Mouse (Mus musculus) CH12.LX (cell line): Measurements from ENCODE around the gene Tfap2a. TPM values are rescaled to one million over a fixed set of nuclear protein-coding genes. Genes with fewer than 3 reads are reported as not detected.

Experiments
- DNase-seq: peaks from one replicate; pipeline ENCODE4 v3.0.0-alpha.2; 2013; ENCODE audit errors: extremely low read depth
- H3K27ac ChIP-seq: 2 replicates; pipeline ENCODE4 v1.5.1; 2012; ENCODE audit warnings: low read depth, mild to moderate bottlenecking, control low read depth, moderate library complexity; ENCODE audit not compliant: insufficient read depth
- H3K27me3 ChIP-seq: replicated peaks from 2 replicates; pipeline ENCODE3; 2012; ENCODE audit warnings: inconsistent platforms
- H3K36me3 ChIP-seq, 2 experiments: replicated peaks in 1 of 2; 2 replicates each; pipeline versions ENCODE3 to v1.6.1; 2012; ENCODE audit warnings: inconsistent platforms in 1 of 2, low read length in 1 of 2, mild to moderate bottlenecking in 1 of 2, mixed read lengths in 1 of 2, moderate library complexity in 1 of 2; ENCODE audit not compliant: control insufficient read depth in 1 of 2, insufficient read depth in 1 of 2
- H3K4me1 ChIP-seq, 2 experiments: 2 replicates each; pipeline ENCODE4 v1.6.1; 2012; ENCODE audit warnings: inconsistent platforms in 1 of 2, moderate library complexity in 1 of 2; ENCODE audit not compliant: insufficient read depth in 2 of 2, control insufficient read depth in 1 of 2
- H3K4me2 ChIP-seq: 2 replicates; pipeline ENCODE4 v1.6.1; 2012; ENCODE audit warnings: low read depth, mild to moderate bottlenecking, control low read depth; ENCODE audit not compliant: poor library complexity, insufficient read depth, severe bottlenecking
- H3K4me3 ChIP-seq, 3 experiments: fragments of 150-350 bp in 1 of 3; sonication (generic) in 1 of 3; replicated peaks in 1 of 3; 2 replicates each; pipeline versions ENCODE3 to v1.5.1; 2011 to 2012; ENCODE audit warnings: low read depth in 2 of 3, low read length in 2 of 3, mild to moderate bottlenecking in 2 of 3, moderate library complexity in 2 of 3, control low read depth in 1 of 3, improper control_type of control experiment in 1 of 3, inconsistent platforms in 1 of 3, mixed read lengths in 1 of 3; ENCODE audit not compliant: poor library complexity in 1 of 3
- H3K79me2 ChIP-seq: replicated peaks from 2 replicates; pipeline ENCODE4 v1.6.1; 2012; ENCODE audit warnings: mild to moderate bottlenecking, moderate library complexity; ENCODE audit not compliant: control insufficient read depth, poor library complexity, insufficient read depth, severe bottlenecking; ENCODE audit errors: extremely low read depth
- H3K9ac ChIP-seq: 2 replicates; pipeline ENCODE4 v1.6.1; 2012; ENCODE audit warnings: low read depth, mild to moderate bottlenecking, control low read depth, moderate library complexity; ENCODE audit not compliant: insufficient read depth
- H3K9me3 ChIP-seq: replicated peaks from 2 replicates; pipeline ENCODE3; 2012; ENCODE audit warnings: low read length, inconsistent platforms, mixed read lengths
- BHLHE40 ChIP-seq: IDR thresholded peaks from 2 replicates; pipeline ENCODE4 v1.6.1; 2011; ENCODE audit warnings: mild to moderate bottlenecking, low read depth, low read length, improper control_type of control experiment
- CHD1 ChIP-seq: IDR thresholded peaks from 2 replicates; pipeline ENCODE4 v1.6.1; 2012; ENCODE audit warnings: low read depth, low read length, improper control_type of control experiment, inconsistent platforms
- CTCF ChIP-seq, 2 experiments: IDR thresholded peaks in 1 of 2; conservative IDR thresholded peaks in 1 of 2; 2 replicates each; pipeline ENCODE4 v1.5.1; 2011 to 2012; ENCODE audit warnings: low read depth in 2 of 2, low read length in 2 of 2, improper control_type of control experiment in 1 of 2, inconsistent platforms in 1 of 2, mild to moderate bottlenecking in 1 of 2, moderate library complexity in 1 of 2
- ELF1 ChIP-seq: IDR thresholded peaks from 2 replicates; pipeline ENCODE4 v1.6.1; 2014; ENCODE audit warnings: low read depth, mild to moderate bottlenecking, inconsistent platforms, low read length, improper control_type of control experiment
- EP300 ChIP-seq: IDR thresholded peaks from 2 replicates; pipeline ENCODE4 v1.6.1; 2011; ENCODE audit warnings: low read length, improper control_type of control experiment
- ETS1 ChIP-seq: conservative IDR thresholded peaks from 2 replicates; pipeline ENCODE4 v1.6.1; 2012; ENCODE audit warnings: low read depth, mild to moderate bottlenecking, inconsistent platforms, low read length, improper control_type of control experiment, moderate library complexity
- GABPA ChIP-seq: IDR thresholded peaks from 2 replicates; pipeline ENCODE4 v1.6.1; 2012; ENCODE audit warnings: low read depth, low read length, improper control_type of control experiment, inconsistent platforms; ENCODE audit not compliant: insufficient replicate concordance
- HCFC1 ChIP-seq: IDR thresholded peaks from 2 replicates; pipeline ENCODE4 v1.6.1; 2012; ENCODE audit warnings: low read depth, mild to moderate bottlenecking, inconsistent platforms, low read length, improper control_type of control experiment
- KAT2A ChIP-seq: IDR thresholded peaks from 2 replicates; pipeline ENCODE4 v1.6.1; 2012; ENCODE audit warnings: low read length, improper control_type of control experiment, inconsistent platforms; ENCODE audit not compliant: insufficient replicate concordance
- MAX ChIP-seq: IDR thresholded peaks from 2 replicates; pipeline ENCODE4 v1.6.1; 2011; ENCODE audit warnings: low read length, improper control_type of control experiment
- MAZ ChIP-seq: IDR thresholded peaks from 2 replicates; pipeline ENCODE4 v1.6.1; 2012; ENCODE audit warnings: low read depth, mild to moderate bottlenecking, inconsistent platforms, low read length, improper control_type of control experiment, moderate library complexity
- NELFE ChIP-seq: IDR thresholded peaks from 2 replicates; pipeline ENCODE4 v1.6.1; 2011; ENCODE audit warnings: low read depth, low read length, improper control_type of control experiment
- NRF1 ChIP-seq: IDR thresholded peaks from 2 replicates; pipeline ENCODE4 v1.6.1; 2014; ENCODE audit warnings: low read depth, mild to moderate bottlenecking, inconsistent platforms, low read length, improper control_type of control experiment, moderate library complexity
- PAX5 ChIP-seq: IDR thresholded peaks from 2 replicates; pipeline ENCODE4 v1.6.1; 2012; ENCODE audit warnings: low read length, inconsistent platforms, mixed read lengths
- RAD21 ChIP-seq: IDR thresholded peaks from 2 replicates; pipeline ENCODE4 v1.6.1; 2011; ENCODE audit warnings: low read depth, mild to moderate bottlenecking, low read length, improper control_type of control experiment, moderate library complexity
- SMC3 ChIP-seq: IDR thresholded peaks from 2 replicates; pipeline ENCODE4 v1.6.1; 2011; ENCODE audit warnings: low read depth, low read length, improper control_type of control experiment
- TBP ChIP-seq: conservative IDR thresholded peaks from 2 replicates; pipeline ENCODE4 v1.6.1; 2011; ENCODE audit warnings: low read depth, low read length, improper control_type of control experiment
- TCF12 ChIP-seq: IDR thresholded peaks from 2 replicates; pipeline ENCODE4 v1.6.1; 2014; ENCODE audit warnings: low read depth, mild to moderate bottlenecking, inconsistent platforms, low read length, improper control_type of control experiment
- USF1 ChIP-seq: IDR thresholded peaks from 2 replicates; pipeline ENCODE4 v1.6.1; 2014; ENCODE audit warnings: low read depth, mild to moderate bottlenecking, inconsistent platforms, low read length, improper control_type of control experiment
- ZC3H11A ChIP-seq: IDR thresholded peaks from 2 replicates; pipeline ENCODE4 v1.6.1; 2012; ENCODE audit warnings: low read depth, mild to moderate bottlenecking, inconsistent platforms, low read length, improper control_type of control experiment
- ZKSCAN1 ChIP-seq: IDR thresholded peaks from 2 replicates; pipeline ENCODE4 v1.6.1; 2012; ENCODE audit warnings: low read depth, inconsistent platforms, low read length, improper control_type of control experiment, borderline replicate concordance
- dilution Hi-C: fragments of 300-500 bp; cut with MboI; formaldehyde crosslinking; loops from 2 replicates; pipeline ENCODE4 v1.14.3; 2020; ENCODE audit warnings: low sequenced_read_pairs; ENCODE audit not compliant: extremely low pct_unique_long_range_greater_than_20kb, extremely low pct_ligation_motif_present
- in situ Hi-C: fragments of 300-500 bp; cut with MboI; formaldehyde crosslinking; loops from 3 replicates; pipeline ENCODE4 v1.14.3; 2019; ENCODE audit warnings: low sequenced_read_pairs, low pct_ligation_motif_present, low pct_unique_long_range_greater_than_20kb, mixed read lengths
- polyA plus RNA-seq: library from polyadenylated mRNA; unstranded; fragments of >175 nt; gene quantifications from 2 replicates; pipeline ENCODE4 v1.2.1, GENCODE M21; 2012; ENCODE audit warnings: low read depth; ENCODE audit not compliant: insufficient read length
- total RNA-seq, 2 experiments: library from RNA; depleted of rRNA; stranded (reverse); fragments of 300-350 nt in 1 of 2; fragments of >200 nt in 1 of 2; gene quantifications; 2 replicates each; pipeline ENCODE4 v1.2.3; 2012 to 2014

Gene Tfap2a
- total and polyA plus RNA-seq, 3 experiments: not detected

GRCm38 (mm10) chr13:40710062-40710342 is 28.2 kb downstream of the Tfap2a start:
- dilution Hi-C loops: no loop called here
- Histone ChIP-seq H3K4me3 (no peak overlapping the region), H3K79me2 (no peaks in the 10 kb centered on the region), H3K36me3 (no peaks in the 10 kb centered on the region), H3K4me1 (no peaks in the 10 kb centered on the region), H3K27ac (no peak overlapping the region), H3K27me3 (no peaks in the 10 kb centered on the region)
- DNase-seq: no peak
- TF ChIP-seq TBP (no peak), CTCF (conservative IDR thresholded peaks at IDR 0.05 in 1 of 2, IDR thresholded peaks at IDR 0.05 in 1 of 2; ENCODE audit: low read depth in 2 of 2, low read length in 2 of 2) (no peak), NELFE (no peak), ZKSCAN1 (no peak), CHD1 (no peak), ETS1 (no peak), HCFC1 (no peak), ELF1 (no peak), SMC3 (no peak), BHLHE40 (no peak), EP300 (no peak)
- TF ChIP-seq, all 38 proteins: peak for 0
- Histone ChIP-seq H3K9me3 (no peaks in the 10 kb centered on the region), H3K4me2 (no peak overlapping the region), H3K9ac (no peak overlapping the region)
- in situ Hi-C loops: no loop called here

- Histone ChIP-seq H3K79me2 (no peaks in the 10 kb centered on the region), H3K4me3 (no peak overlapping the region), H3K27me3 (no peaks in the 10 kb centered on the region), H3K4me2 (no peak overlapping the region), H3K27ac (no peak overlapping the region), H3K36me3 (no peaks in the 10 kb centered on the region), H3K4me1 (no peaks in the 10 kb centered on the region), H3K9me3 (no peaks in the 10 kb centered on the region), H3K9ac (no peak overlapping the region)
- dilution Hi-C loops: no loop called here
- DNase-seq: no peak
- TF ChIP-seq ZC3H11A (no peak), ETS1 (no peak), GABPA (no peak), SMC3 (no peak), ZKSCAN1 (no peak), MAZ (no peak), PAX5 (no peak), TBP (no peak), RAD21 (no peak), NRF1 (no peak), MAX (no peak), KAT2A (no peak), USF1 (no peak), CTCF (conservative IDR thresholded peaks at IDR 0.05 in 1 of 2, IDR thresholded peaks at IDR 0.05 in 1 of 2; ENCODE audit: low read depth in 2 of 2, low read length in 2 of 2) (no peak), TCF12 (no peak)
- in situ Hi-C loops: no loop called here
Measured at GRCm38 (mm10) chr13:40709321-40710061, 28.7 kb downstream of the Tfap2a start.
